Mouse (Mus musculus) olfactory bulb, adult 2 months (tissue): ENCODE results near the gene Polr2e.

Experiments used
- CTCF ChIP-seq: fragments of 200-500 bp; IDR thresholded peaks from 2 replicates; pipeline ENCODE4 v1.5.1; 2012; ENCODE audit warnings: low read depth, mild to moderate bottlenecking, low read length, moderate library complexity; ENCODE audit not compliant: insufficient read depth
- POLR2A ChIP-seq: fragments of 200-500 bp; IDR thresholded peaks from 2 replicates; pipeline ENCODE4 v1.6.1; 2012; ENCODE audit warnings: mild to moderate bottlenecking, low read depth, low read length, moderate library complexity; ENCODE audit not compliant: insufficient read depth

GRCm38 (mm10) chr10:80078366-80078765, 38.8 kb upstream of the Polr2e start:
- TF ChIP-seq CTCF, result no peak
- no peak for TF ChIP-seq POLR2A
